Mouse (Mus musculus): ENCODE results near the gene Mrpl37.
A peak's percentile ranks its signal among the peaks of the same experiment; 100 is the strongest.
"Not testable (repeated sequence)": the region's sequence is repeated elsewhere in the genome, so short reads cannot be mapped to it uniquely, and the experiment has no call there.

Gene Mrpl37

DNA sequence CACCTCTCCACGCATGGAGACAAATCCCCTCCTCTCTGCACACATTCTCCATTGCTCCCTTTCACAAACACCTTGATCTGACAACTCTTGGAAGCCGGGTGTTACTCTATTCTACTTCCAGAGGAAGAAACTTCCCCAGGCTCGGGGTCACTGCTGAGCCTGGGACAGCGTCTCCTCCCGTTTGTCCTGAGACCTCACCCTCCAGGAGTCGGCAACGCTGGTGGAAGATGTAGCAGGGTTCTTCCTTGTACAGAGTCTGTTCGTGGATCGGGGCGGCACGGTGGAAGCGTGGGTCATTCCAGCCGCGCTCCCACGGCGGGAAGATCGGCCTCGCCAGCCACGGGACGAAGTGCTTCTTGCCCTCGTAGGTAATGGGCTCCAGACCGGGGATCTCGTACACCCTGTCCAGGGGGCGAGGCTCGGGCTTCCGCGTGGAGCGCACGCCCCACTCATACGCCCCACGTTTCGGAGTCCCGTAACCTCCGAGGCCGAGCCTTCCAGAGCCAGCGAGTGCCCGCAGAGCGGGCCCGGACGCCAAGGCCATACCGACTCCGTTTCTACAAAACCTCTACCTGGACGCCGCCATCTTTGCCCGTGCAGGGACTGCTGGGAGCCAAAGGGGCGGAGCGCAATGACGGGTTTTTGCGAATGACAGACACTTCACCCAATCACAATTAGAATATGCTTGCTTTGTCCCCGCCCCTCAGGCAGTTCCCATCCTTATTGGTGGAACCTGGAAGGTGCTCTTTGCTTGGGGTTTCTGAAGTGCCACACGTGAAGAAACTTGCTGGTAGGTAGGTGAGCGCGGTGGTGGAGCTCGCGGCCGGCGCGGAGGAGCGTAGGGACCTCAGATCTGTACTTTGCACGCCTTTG is at the start of gene Mrpl37, which contains the start of gene Cyb5rl:
TSS of gene Mrpl37 (minus strand) at position 617 of the 873 bp plus-strand sequence.
TSS of gene Cyb5rl (plus strand) at position 737 of the 873 bp plus-strand sequence.
- DNase-seq (ENCODE audit: low read depth in 2 of 2, low spot score in 2 of 2): peak; percentile 93 to 96

GRCm38 (mm10) chr4:107114278-107114677 is 47.6 kb upstream of the Mrpl37 start:
- DNase-seq (ENCODE audit: low read depth in 2 of 2, low spot score in 2 of 2): no peak

- DNase-seq (ENCODE audit: low read depth in 2 of 2, low spot score in 2 of 2): not testable (repeated sequence)
These were observed 42.5 kb upstream of the Mrpl37 start for GRCm38 (mm10) chr4:107109181-107109580.

DNA sequence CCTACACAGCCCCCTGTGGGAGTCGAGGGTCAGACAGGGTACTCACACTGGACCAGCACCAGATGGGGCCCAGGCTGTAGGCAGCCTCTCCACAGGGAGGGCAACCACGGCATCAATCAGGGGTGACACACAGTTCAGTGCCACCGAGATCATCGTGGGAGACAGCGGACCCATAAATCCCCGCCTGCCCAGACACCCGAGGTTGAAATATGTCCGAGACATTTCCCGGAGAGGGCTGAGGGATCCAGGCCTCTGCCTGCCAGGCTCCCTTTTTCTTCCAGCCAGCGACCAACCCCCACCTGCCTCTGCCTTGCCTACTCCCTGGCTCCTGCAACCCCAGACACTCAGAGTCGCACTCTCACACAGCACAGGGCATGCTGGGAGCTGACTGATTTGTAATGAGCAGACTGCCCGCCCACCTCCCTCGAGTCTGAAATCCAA is 41.6 kb upstream of the Mrpl37 start:
- DNase-seq (ENCODE audit: low read depth in 2 of 2, low spot score in 2 of 2): no peak

DNA sequence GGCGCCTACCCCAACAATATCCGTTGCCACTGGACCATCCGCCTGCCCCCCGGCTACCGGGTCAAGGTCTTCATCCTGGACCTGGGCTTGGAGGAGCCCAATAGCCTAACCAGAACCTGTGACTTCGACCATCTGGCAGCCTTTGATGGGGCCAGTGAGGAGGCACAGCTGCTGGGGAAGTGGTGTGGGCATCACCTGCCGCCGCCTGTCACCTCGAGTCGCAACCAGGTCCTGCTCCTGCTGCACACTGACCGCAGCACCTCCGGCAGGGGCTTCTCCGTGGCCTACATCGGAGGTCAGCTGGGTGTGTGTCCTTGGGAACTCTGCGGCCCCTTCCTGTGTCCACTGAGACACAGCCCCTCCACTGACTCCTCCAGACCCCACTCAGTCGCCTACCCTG is 40.1 kb upstream of the Mrpl37 start:
- DNase-seq (ENCODE audit: low read depth in 2 of 2, low spot score in 2 of 2): no peak

DNA sequence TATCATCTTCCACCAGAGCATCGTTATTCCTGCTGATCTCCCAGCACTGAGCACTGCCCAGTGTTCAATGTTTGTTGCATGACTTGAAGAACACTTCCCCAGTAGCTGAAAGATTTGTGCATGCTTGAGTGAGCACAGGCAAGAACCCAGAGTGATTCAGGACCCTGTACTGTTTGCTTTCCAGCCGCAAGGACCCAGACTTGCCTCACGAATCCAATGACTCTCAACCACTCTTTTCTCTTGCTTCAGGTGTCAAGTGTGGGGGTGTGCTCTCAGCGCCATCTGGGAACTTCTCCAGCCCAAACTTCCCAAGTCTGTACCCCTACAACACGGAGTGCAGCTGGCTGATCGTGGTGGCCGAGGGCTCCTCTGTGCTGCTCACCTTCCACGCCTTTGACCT is 35.6 kb upstream of the Mrpl37 start:
- no peak for DNase-seq (ENCODE audit: low read depth in 2 of 2, low spot score in 2 of 2)

DNA sequence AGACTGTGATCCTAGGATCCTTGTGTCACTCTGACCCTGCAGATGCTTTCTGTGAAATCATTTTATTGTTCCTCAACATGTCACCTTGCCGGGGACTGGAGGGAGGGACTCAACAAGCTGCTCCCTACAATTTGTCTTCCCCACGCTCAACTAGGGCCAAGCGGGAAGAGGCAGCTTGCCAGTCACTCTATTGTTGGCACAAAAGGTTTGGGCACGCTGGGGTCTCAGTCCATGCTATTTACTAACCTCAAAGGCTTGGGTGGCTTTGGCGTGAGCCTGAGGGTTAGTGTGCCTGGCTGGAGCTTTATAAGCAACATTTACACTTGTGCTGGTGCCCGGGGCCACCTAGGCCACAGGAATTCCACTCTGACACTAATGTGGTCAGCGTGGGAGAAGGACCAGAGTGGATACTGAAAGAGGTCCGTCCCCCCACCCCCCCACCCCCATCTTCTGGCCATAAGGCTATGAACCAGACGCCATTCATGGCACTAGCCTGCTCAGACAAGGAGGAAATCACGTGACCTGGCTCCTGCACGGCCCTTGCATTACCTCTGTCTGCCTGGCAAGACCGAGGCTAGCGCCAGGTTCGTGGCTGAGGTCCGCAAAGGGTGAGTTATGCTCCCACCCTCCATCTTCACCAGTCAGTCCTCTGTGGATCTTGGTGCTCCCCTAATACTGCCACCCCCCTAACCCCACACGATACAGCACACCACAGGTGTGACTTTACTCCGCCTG is 32.3 kb upstream of the Mrpl37 start:
- no peak for DNase-seq (ENCODE audit: low read depth in 2 of 2, low spot score in 2 of 2)

GRCm38 (mm10) chr4:107098375-107098774 is 31.7 kb upstream of the Mrpl37 start:
- DNase-seq (ENCODE audit: low read depth in 2 of 2, low spot score in 2 of 2): no peak

GRCm38 (mm10) chr4:107097871-107098270 is 31.2 kb upstream of the Mrpl37 start:
- no peak for DNase-seq (ENCODE audit: low read depth in 2 of 2, low spot score in 2 of 2)

GRCm38 (mm10) chr4:107096841-107097373 is 30.2 kb upstream of the Mrpl37 start, which contains the start of gene Cdcp2:
Gene Cdcp2 (plus strand): TSS chr4:107096891.
- DNase-seq (ENCODE audit: low read depth in 2 of 2, low spot score in 2 of 2): no peak

- no peak for DNase-seq (ENCODE audit: low read depth in 2 of 2, low spot score in 2 of 2)
These were observed 29.4 kb upstream of the Mrpl37 start for GRCm38 (mm10) chr4:107096043-107096442.

DNA sequence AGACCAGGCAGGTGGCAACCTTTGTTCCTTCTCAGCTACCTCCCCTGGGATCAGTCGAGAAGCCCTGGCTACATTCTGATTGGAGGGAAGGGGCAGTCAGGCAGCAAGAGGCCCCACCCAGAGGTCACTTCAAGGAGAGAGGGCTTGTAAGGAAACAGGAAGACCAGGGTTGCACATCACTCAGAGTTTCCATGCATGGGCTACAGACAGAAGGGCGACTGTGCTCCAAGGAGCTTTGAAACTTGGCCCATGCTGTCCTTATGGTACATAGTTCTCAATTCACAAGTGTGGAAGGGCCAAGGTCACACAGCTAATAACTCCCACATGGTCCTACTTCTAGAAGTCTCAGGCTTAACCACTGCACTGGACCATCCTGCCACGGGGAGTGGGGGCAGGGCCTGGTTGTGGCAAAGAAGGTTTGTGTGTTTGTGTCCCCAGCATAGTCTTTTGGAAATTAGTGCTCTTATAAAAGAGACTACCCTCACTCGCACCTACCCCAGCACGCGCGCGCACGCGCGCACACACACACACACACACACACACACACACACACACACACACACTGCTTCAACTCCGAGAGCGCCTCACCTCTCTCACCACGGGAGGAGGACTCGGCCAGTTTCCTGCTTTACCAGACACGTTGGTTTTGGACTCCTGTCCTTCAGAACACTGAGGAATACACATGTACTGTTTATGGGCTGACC is 28.0 kb upstream of the Mrpl37 start:
- no peak for DNase-seq (ENCODE audit: low read depth in 2 of 2, low spot score in 2 of 2)

DNA sequence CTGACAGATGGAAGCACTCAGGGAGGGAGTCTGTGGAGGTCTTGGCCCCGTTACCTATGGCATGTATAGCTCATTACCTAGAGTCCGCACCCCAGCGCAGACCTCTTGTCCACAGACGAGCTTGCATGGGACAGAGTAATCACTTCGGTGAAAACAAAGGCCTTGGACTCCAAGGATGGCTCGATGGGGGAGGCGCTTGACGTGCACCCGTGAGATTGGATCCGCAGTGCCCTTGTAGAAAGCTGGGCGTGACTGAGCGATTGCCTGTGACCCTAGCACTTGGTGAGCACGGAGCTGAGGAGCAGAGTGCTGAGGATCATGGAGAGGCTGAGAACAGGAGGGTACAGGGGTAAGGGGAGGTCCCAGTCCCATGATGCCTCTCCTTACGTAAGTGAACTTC is 25.0 kb upstream of the Mrpl37 start:
- no peak for DNase-seq (ENCODE audit: low read depth in 2 of 2, low spot score in 2 of 2)

DNA sequence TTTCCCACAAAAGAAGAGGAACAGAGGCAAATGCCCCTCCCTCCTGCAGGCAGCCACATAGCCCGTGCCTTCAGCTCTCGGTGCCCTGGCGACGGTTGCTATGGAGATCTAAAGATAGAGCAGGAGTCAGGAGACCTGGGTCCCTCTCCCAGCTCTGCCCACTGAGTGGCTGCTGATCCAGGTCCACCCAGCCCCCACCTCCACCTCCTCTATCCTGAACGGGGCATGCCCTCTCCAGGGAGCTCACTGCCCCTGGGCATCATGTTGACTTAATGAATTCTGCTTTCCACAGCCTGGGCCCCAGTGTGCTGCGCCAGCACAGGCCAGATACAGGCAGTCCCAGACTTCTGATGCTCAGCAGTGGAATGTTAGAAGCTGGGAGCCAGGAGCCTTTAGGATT is 18.2 kb upstream of the Mrpl37 start:
- DNase-seq (ENCODE audit: low read depth in 2 of 2, low spot score in 2 of 2): no peak

DNA sequence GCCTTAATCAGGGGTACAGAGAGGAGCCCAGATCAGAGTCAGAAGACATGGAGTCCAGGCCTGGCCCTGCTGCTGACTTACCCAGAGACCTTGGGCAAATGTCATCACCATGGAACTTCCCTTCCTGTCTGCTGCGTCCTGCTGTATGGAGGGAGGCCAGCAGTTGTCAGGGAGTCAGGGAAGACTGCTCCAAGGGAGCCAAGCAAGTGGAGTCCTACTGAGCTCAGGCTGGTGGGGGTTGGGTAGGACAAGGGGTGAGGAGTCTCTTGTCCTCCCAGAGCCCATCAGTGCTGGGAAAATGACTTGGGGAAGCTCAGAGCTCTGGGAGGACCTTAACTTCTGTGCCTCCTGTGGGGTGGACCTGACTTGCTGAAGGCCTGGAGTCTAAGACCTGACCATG is 17.7 kb upstream of the Mrpl37 start:
- no peak for DNase-seq (ENCODE audit: low read depth in 2 of 2, low spot score in 2 of 2)

DNA sequence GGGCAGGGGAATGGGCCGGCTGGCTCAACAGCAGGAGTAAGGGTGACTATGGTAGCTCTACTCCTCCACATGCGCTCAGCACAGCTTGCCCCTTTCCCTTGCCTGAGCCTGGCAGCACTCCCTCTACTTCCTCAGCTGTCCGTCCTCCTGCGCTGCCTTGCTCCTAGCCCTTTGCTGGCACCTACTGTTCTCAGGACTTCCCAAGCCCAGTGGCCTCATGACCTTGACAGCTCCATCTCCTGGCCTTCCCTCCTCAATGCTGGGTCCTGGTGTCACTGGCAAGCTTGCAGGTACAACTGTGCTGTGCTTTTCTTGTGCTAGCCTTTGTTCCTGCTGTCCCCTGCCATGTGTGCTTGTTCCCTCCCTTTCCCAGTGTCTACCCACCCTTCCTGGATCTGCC is 16.5 kb upstream of the Mrpl37 start:
- DNase-seq (ENCODE audit: low read depth in 2 of 2, low spot score in 2 of 2): no peak

- DNase-seq (ENCODE audit: low read depth in 2 of 2, low spot score in 2 of 2): no peak
These were observed 15.5 kb upstream of the Mrpl37 start for GRCm38 (mm10) chr4:107082185-107082584.

DNA sequence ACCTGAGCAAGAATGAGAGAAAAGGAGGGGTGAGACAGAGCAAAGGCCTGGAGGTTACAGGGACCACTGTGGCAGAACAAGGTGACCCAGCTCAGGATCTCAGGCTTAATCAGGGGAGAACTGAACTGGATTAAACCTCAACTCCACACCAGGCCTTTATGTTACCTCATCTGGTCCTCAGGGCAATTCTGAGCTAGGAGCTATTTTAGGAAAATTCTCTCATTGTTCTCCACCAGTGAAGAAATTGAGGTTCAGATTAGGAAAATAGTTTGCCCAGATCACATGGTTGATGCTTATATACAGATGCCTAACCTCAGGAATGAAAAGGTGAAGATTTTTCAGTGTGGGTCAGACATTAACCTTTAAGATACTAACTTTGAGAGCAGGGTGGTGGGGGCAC is 13.0 kb upstream of the Mrpl37 start:
- no peak for DNase-seq (ENCODE audit: low read depth in 2 of 2, low spot score in 2 of 2)

DNA sequence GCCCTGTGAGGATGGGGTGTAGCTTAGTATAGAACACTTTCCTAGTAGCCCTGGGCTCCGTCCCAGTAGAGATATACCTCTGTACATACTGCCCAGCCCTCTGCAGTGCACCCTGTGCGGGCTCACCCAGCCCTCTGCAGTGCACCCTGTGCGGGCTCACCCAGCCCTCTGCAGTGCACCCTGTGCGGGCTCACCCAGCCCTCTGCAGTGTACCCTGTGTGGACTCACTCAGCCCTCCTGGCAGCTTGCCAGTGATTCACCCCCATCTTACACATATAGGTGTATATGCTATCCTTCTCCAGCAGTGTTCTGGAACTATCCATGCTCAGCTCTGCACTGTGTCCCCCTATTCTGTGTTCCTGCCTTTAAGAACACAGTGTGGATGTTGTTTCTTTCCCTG is 12.2 kb upstream of the Mrpl37 start:
- DNase-seq (ENCODE audit: low read depth in 2 of 2, low spot score in 2 of 2): no peak

DNA sequence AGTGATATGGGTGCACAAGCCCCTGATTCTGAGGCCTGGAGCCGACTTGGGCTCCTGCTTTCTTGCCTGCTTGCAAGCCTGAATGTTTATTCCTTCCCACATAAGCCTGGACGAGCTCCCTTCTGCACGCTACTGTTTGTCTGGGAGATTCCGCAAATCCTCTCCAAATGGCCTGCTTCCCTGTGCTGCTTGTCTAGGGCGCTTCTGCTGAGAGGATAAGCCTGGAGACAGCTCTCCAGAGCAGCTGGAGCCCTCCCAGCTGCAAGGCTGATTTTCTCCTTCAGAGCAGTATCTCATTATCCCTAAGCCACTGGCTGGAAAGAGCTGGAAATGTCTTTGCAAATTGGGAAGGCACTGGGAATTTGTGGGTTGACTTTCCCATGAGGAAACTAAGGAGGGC is 8.8 kb upstream of the Mrpl37 start:
- DNase-seq (ENCODE audit: low read depth in 2 of 2, low spot score in 2 of 2): no peak

- DNase-seq (ENCODE audit: low read depth in 2 of 2, low spot score in 2 of 2): no peak
These were observed 5.7 kb upstream of the Mrpl37 start for GRCm38 (mm10) chr4:107072343-107072742.

Data from CD8-positive naive resting alpha-beta T cell, adult 2 months (primary cell).